Mouse (Mus musculus) neural tube, embryonic 14.5 days (tissue): ENCODE results near the gene Olfr1423. TPM values are rescaled to one million over a fixed set of nuclear protein-coding genes. Genes with fewer than 3 reads are reported as not detected.
A peak's percentile ranks its signal among the peaks of the same experiment; 100 is the strongest.

Source experiments
- ATAC-seq: fragments of 200-750 bp; cut with Nextera tagmentation; 2 replicates; pipeline ENCODE4 v1.8.0; 2017; ENCODE audit warnings: low read depth, mild to moderate bottlenecking, moderate TSS enrichment, moderate library complexity
- H3K27ac ChIP-seq: fragments of 300-500 bp; sonication (generic); 2 replicates; pipeline ENCODE4 v1.5.1; 2014; ENCODE audit warnings: low read depth, mild to moderate bottlenecking, control low read depth, low read length, moderate library complexity, mixed read lengths
- H3K27me3 ChIP-seq: fragments of 300-500 bp; sonication (generic); 2 replicates; pipeline ENCODE4 v1.6.1; 2014; ENCODE audit warnings: low read length; ENCODE audit not compliant: control insufficient read depth, insufficient read depth
- H3K36me3 ChIP-seq: fragments of 300-500 bp; sonication (generic); 2 replicates; pipeline ENCODE4 v1.6.1; 2014; ENCODE audit warnings: low read length, mixed read lengths; ENCODE audit not compliant: control insufficient read depth, insufficient read depth
- H3K4me1 ChIP-seq: fragments of 300-500 bp; sonication (generic); 2 replicates; pipeline ENCODE4 v1.6.1; 2014; ENCODE audit warnings: low read length; ENCODE audit not compliant: control insufficient read depth, insufficient read depth
- H3K4me2 ChIP-seq: fragments of 300-500 bp; sonication (generic); 2 replicates; pipeline ENCODE4 v1.6.1; 2014; ENCODE audit warnings: mild to moderate bottlenecking, low read depth, low read length, control low read depth
- H3K4me3 ChIP-seq: fragments of 300-500 bp; sonication (generic); 2 replicates; pipeline ENCODE4 v1.5.1; 2014; ENCODE audit warnings: low read depth, low read length, control low read depth, mixed read lengths
- H3K9ac ChIP-seq: fragments of 300-500 bp; sonication (generic); replicated peaks from 2 replicates; pipeline ENCODE4 v1.6.1; 2014; ENCODE audit warnings: low read depth, mild to moderate bottlenecking, control low read depth, low read length, mixed read lengths
- H3K9me3 ChIP-seq: fragments of 300-500 bp; sonication (generic); 2 replicates; pipeline ENCODE4 v1.6.1; 2016; ENCODE audit warnings: low read length; ENCODE audit not compliant: control insufficient read depth
- WGBS: fragments of 180-500 bp; shearing (Covaris S2); extraction: QIAGEN DNeasy Blood & Tissue Kit; methylation state at CpG from one replicate; pipeline ENCODE4 v1.1.7; 2014; 5-methylcytosine and 5-hydroxymethylcytosine counted together
- polyA plus RNA-seq: library from polyadenylated mRNA; unstranded; fragments of >200 nt; fragmentation: Nextera tagmentation; extraction: Ambion mirVana; gene quantifications from 2 replicates; pipeline ENCODE4 v1.2.1, GENCODE M21; 2014

Olfr1423 gene
- polyA plus RNA-seq, 1 experiment from 2014 or later: not detected

DNA sequence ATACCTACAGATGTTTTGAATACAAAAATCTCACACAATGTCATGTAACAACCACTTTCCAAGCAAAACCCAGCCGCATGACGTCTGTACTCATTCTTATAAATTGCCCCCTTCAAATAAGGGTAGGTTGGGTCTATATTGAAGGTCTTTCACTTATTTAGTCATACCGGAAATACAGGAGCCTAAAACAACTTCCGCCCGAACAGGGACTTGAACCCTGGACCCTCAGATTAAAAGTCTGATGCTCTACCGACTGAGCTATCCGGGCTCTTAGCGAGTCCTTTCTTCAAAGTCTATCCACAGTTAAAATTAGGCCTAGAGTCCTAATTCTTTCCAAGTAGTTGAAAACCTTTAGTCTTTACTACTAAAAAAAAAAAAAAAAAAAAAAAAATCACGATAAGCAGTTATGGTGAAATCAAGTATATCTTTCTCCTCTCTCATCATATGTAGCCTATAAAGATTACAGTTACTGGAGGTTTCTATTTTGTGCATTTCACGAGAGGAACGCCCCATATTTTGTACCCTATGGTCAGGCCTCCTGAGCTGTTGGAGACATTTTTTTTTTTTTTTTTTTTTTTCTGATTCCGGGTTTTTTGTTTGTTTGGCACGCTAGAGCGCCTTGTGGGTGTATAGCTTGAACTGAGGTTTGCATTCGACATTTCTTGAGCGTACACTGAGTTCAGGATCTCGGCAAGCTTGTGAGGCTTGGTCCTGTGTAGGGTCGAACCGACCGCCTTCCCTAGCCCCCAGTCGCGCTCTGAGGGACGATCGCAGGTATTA is 31.4 kb downstream of the Olfr1423 start:
- ATAC-seq: peak; percentile 7; the same call in 1 of the 2 replicates
- Histone ChIP-seq H3K9ac (peak overlapping the region; percentile 67), H3K27ac (peak overlapping the region; percentile 80), H3K4me3 (peak overlapping the region; percentile 45), H3K27me3 (no peaks in the 10 kb centered on the region), H3K36me3 (no peaks in the 10 kb centered on the region), H3K4me1 (peaks cover 5% of the 10 kb centered on the region; the same call in 1 of the 2 replicates), H3K4me2 (peak overlapping the region; percentile 68), H3K9me3 (no peaks in the 10 kb centered on the region)
- WGBS: under 1% methylated on average over 24 of the region's 24 CpGs

DNA sequence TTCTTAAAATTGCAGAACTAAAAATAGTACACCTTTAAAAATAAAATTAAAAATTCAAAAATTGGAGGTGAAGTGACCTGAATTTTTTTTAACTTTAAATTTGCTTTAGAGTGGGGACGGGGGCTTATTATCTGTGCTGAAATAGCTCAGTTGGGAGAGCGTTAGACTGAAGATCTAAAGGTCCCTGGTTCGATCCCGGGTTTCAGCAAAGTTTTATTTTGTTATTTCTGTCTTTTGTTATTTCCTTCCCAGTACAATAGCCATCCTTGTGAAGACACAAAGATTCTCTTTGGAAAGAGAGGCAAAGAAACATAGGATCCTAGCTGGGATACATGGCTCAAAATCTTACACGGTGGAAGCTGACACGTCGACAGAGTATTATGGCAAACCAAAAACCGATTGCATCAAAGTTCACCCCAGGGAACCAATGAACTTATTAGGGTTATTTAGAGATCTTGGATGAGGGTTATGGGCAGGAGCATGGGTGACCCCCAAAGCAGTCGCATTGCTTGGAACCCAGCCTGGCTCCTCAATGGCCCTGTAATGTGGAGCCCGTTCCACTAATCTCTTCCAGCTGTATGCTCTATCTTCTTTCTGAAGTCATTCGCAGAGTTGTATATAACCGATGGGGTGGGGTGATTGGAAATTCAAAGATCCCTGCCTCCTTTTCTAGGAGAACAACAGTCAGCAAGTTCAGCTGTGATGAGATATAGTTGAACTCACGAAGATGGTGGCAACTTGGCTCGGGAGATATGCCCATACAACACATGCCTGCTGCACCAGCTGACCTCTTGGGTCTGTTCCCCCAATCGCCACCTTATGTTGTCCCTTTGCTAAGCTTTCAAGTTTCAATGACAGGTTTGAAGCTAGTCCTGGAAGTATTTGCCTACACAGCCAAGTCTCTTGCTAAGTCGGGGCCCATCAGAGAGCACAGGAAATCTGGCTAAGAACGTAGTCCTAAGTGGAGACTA is 32.4 kb downstream of the Olfr1423 start:
- Histone ChIP-seq H3K4me2 (no peak overlapping the region), H3K4me1 (peaks cover 9% of the 10 kb centered on the region; the same call in 1 of the 2 replicates), H3K36me3 (no peaks in the 10 kb centered on the region), H3K27me3 (no peaks in the 10 kb centered on the region), H3K4me3 (no peak overlapping the region), H3K9ac (no peak overlapping the region), H3K27ac (no peak overlapping the region), H3K9me3 (no peaks in the 10 kb centered on the region)
- no peak for ATAC-seq
- 25% methylated on average over 17 of the region's 17 CpGs for WGBS

DNA sequence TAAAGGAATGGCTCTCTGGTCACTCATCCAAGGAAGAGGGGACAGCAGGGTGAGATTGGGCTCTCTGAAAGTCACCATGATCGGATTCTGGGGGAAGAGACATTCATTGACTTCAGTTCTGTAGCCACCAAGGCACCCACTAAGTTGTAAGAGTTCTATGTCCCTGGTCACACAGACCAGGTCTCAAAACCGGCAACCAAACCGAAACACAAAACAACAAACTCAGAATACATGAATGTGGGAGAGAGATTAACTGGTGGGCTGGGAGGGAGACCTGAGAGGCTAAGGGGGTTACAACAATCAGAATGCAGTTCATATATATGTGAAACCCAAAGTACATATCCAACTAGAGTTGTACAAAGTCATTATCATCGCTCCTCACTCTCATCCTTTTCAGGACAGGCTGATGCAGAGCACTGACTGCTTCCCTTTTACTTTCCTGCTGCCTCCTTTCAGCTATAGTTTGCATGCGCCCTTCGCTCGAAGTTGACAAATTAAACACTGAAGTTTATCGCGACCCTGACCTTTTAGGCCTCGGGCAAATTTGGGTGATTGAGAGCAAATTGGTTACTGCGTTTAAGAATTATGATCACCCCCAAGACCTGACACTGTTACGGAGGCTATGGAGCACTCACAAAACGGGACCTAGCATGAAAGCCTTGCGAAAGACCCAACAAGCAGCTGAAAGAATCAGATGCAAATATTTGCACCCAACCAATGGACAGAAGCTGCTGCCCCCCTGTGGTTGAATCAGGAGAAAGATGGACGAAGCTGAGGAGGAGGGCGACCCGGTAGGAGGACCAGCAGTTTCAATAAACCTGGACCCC is 33.8 kb downstream of the Olfr1423 start:
- H3K27me3 ChIP-seq: no peaks in the 10 kb centered on the region
- 12% methylated on average over 17 of the region's 17 CpGs for WGBS
- H3K36me3 ChIP-seq: no peaks in the 10 kb centered on the region
- H3K9ac ChIP-seq: no peak overlapping the region
- no peak for ATAC-seq
- H3K4me1 ChIP-seq: peaks cover 9% of the 10 kb centered on the region; the same call in 1 of the 2 replicates
- no peak overlapping the region for H3K27ac ChIP-seq
- no peaks in the 10 kb centered on the region for H3K9me3 ChIP-seq
- H3K4me3 ChIP-seq: peak overlapping the region; percentile 50
- peak overlapping the region; percentile 70 for H3K4me2 ChIP-seq

DNA sequence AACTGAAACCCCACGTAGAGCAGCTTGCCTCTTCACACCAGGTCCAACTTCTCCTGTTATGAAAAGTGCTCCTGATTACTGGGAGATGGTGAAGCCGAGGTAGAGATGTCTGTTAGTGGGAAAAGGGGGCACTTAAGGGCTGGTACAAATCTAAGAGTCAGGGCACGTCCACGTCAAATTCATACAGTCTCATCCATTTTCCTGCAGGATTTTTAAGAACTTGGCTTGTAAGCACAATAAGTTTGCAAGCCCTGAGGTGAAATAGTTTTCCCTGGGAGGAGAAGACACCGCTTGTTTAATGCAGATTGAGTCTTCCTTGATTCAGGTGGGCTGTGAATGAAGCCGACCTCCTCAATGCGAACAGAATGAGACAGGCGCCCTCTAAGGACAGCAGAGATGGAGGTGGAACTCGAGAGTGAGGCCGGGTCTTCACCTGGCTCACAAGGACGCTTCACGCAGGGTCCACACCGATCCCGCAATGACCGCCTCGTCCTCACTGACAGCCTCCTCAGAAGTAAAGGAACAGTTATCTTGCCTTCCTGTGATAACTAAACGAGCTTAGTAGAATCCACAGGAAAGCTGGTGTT is 34.7 kb downstream of the Olfr1423 start:
- peak overlapping the region; percentile 47; the same call in 1 of the 2 replicates for H3K9ac ChIP-seq
- H3K4me1 ChIP-seq: peaks cover 9% of the 10 kb centered on the region; the same call in 1 of the 2 replicates
- ATAC-seq: no peak
- no peaks in the 10 kb centered on the region for H3K27me3 ChIP-seq
- 2% methylated on average over 17 of the region's 17 CpGs for WGBS
- H3K4me2 ChIP-seq: peak overlapping the region; percentile 70
- H3K36me3 ChIP-seq: no peaks in the 10 kb centered on the region
- peak overlapping the region; percentile 55; the same call in 1 of the 2 replicates for H3K27ac ChIP-seq
- H3K9me3 ChIP-seq: no peaks in the 10 kb centered on the region
- H3K4me3 ChIP-seq: peak overlapping the region; percentile 50

DNA sequence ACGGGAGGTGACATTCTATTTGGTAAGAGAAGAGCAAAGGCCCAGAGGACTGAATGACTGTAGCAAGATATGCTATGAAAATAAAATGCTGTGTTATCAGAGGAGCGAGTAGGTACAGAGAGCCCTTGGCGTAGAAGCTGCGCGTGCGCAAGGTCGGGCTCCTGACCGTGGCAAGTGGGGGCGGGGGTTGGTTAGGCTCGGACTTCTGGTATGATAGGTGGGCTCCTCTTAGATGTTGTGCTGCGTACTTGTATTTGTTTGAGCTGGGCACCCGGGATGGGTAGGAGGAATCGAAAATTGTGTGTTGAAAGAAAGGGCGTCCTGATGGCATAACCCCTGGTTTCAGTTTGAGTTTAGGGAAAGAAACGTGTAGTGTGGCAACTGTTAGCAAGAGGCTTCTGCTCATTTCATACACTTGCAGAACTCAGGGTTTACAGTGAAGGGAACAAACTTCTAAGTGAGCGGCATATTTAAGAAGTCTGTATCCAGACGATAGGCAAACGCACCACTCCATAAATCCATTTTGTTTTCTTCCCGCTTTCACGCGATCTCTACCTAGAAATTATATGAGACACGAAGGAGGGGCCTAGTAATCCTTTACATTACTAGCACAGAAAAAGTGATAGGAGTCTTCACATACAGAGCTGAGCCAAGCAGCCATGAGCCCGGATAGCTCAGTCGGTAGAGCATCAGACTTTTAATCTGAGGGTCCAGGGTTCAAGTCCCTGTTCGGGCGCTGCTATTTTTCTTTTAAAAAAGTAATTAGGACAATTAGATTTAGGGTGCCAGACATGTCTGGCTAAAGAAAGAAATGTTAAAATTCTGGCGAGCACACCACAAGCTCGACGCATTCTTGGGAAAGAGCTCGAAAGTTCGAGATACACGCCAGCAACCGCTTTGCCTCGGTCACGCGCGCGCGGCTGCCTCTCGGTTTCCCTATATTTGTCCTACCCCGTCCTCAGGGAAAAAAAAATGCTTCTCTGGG is 35.4 kb downstream of the Olfr1423 start:
- Histone ChIP-seq H3K4me2 (peak overlapping the region; percentile 70), H3K27ac (peak overlapping the region; percentile 56), H3K27me3 (no peaks in the 10 kb centered on the region), H3K9me3 (no peaks in the 10 kb centered on the region), H3K36me3 (no peaks in the 10 kb centered on the region), H3K4me1 (peaks cover 9% of the 10 kb centered on the region; the same call in 1 of the 2 replicates), H3K4me3 (peak overlapping the region; percentile 50), H3K9ac (peak overlapping the region; percentile 54)
- peak; percentile 80 for ATAC-seq
- WGBS: under 1% methylated on average over 41 of the region's 41 CpGs

DNA sequence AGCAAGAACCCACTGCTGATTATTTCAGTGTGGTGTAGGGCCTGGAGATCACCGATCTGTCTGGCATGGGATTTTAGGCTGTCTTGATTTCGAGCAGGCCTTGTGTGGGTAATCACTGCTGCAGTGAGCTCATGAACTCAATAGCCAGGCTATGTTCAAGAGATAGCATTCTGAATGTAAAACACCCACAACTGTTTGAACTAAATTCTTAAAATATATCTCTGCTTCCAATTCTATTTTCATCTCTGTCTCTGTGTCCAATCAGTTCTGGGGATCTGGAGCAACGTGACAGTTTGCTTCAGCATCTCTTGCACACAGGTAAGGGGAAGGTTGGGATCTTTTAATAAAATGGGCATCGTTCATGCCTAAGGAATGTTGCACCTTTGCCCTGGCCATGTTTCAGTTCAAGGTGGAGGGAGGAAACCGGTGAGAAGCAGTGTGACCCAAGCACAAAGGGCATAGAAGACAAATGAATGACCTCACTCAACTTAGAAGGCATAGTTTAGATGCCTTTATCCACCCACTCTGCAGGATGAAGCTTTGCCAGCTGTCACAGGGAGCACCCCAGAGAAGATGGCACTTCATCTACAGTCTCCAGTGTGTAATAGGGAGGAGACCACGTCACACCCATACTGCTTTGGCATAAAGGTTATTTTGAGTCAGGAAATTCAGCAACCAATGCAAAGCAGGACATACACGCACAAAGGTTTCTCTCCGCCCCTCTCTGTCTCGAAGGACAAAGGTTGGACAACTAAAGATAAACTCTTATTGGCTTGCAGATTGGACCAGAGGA is 36.7 kb downstream of the Olfr1423 start:
- Histone ChIP-seq H3K36me3 (no peaks in the 10 kb centered on the region), H3K9me3 (no peaks in the 10 kb centered on the region), H3K27me3 (no peaks in the 10 kb centered on the region), H3K9ac (peak overlapping the region; percentile 54; the same call in 1 of the 2 replicates), H3K4me1 (peaks cover 9% of the 10 kb centered on the region; the same call in 1 of the 2 replicates), H3K4me3 (peak overlapping the region; percentile 50), H3K27ac (peak overlapping the region; percentile 56; the same call in 1 of the 2 replicates), H3K4me2 (peak overlapping the region; percentile 70)
- ATAC-seq: no peak
- 60% methylated on average over 9 of the region's 9 CpGs for WGBS

DNA sequence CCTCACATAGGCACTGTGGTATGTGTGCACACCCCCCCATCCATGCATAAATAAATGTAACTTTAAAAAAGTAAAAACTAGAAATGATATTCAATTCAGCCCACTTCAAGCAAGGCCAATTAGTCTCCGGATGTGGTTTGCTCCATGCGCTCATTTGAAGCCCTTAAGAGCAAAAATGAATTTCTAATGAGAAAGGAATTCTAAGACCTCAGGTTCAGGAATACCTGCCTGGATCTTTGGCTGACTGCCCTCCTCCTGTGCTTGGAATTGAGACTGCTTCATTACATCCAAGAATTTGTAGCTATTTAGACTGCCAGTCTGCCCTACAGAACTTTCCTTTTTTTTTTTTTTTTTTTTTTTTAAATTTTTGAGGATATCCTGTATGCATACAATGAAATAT is 37.5 kb downstream of the Olfr1423 start:
- H3K9ac ChIP-seq: no peak overlapping the region
- no peak for ATAC-seq
- no peak overlapping the region for H3K4me2 ChIP-seq
- H3K4me1 ChIP-seq: peaks cover 9% of the 10 kb centered on the region; the same call in 1 of the 2 replicates
- H3K36me3 ChIP-seq: no peaks in the 10 kb centered on the region
- no peak overlapping the region for H3K27ac ChIP-seq
- H3K4me3 ChIP-seq: no peak overlapping the region
- no peaks in the 10 kb centered on the region for H3K9me3 ChIP-seq
- 95% methylated on average over 2 of the region's 2 CpGs for WGBS
- no peaks in the 10 kb centered on the region for H3K27me3 ChIP-seq
